Mouse (Mus musculus): ENCODE results near the gene Banf1. TPM values are rescaled to one million over a fixed set of nuclear protein-coding genes. Genes with fewer than 3 reads are reported as not detected.

The Banf1 gene
- total RNA-seq, 1 experiment from 2014 or later: 17.9 TPM

- ATAC-seq (ENCODE audit: extremely low read depth, insufficient number of reproducible peaks, low FRiP score, poor library complexity, severe bottlenecking): peak; percentile 56; the same call in 1 of the 2 replicates
Observed at GRCm38 (mm10) chr19:5337975-5338374, 29.0 kb downstream of the Banf1 start.

- ATAC-seq (ENCODE audit: extremely low read depth, insufficient number of reproducible peaks, low FRiP score, poor library complexity, severe bottlenecking): no peak
Observed at GRCm38 (mm10) chr19:5335441-5335840, 31.5 kb downstream of the Banf1 start, which contains the start of gene Catsper1. Gene Catsper1, plus strand, starts transcription at chr19:5335741.

GRCm38 (mm10) chr19:5334741-5335140 is 32.2 kb downstream of the Banf1 start:
- no peak for ATAC-seq (ENCODE audit: extremely low read depth, insufficient number of reproducible peaks, low FRiP score, poor library complexity, severe bottlenecking)

GRCm38 (mm10) chr19:5327970-5328369 is 39.0 kb downstream of the Banf1 start:
- ATAC-seq (ENCODE audit: extremely low read depth, insufficient number of reproducible peaks, low FRiP score, poor library complexity, severe bottlenecking): no peak

GRCm38 (mm10) chr19:5323801-5324200 is 43.2 kb downstream of the Banf1 start:
- ATAC-seq (ENCODE audit: extremely low read depth, insufficient number of reproducible peaks, low FRiP score, poor library complexity, severe bottlenecking): no peak

Other genes with a start within 250 kb of the Banf1 start
- gene Klc2, start 248.6 kb downstream of the Banf1 start, total RNA-seq (2017): 16.7 and 18.7 TPM in 2 replicates
- 50.5 and 54.0 TPM in 2 replicates for gene Pacs1, start 94.0 kb downstream of the Banf1 start, total RNA-seq (2017)
- gene Sf3b2, start 71.7 kb downstream of the Banf1 start, total RNA-seq (2017): 273 and 288 TPM in 2 replicates
- not detected in 2 replicates for gene Gal3st3, start 68.8 kb downstream of the Banf1 start, total RNA-seq (2017)
- gene Catsper1, start 31.4 kb downstream of the Banf1 start, total RNA-seq (2017): not detected in 2 replicates
- gene Cst6, start 17.6 kb downstream of the Banf1 start, total RNA-seq (2017): 1.4 TPM in 1 of 2 replicates, not detected in the other
- 31.6 and 36.8 TPM in 2 replicates for gene Eif1ad, start 427 bp downstream of the Banf1 start, total RNA-seq (2017)
- gene Sart1, start 21.5 kb upstream of the Banf1 start, total RNA-seq (2017): 135 and 147 TPM in 2 replicates
- 1.5 TPM in 1 of 2 replicates, not detected in the other for gene Tsga10ip, start 35.4 kb upstream of the Banf1 start, total RNA-seq (2017)
- gene Drap1, start 57.8 kb upstream of the Banf1 start, total RNA-seq (2017): 91.6 and 100 TPM in 2 replicates
- gene AI837181, start 58.0 kb upstream of the Banf1 start, total RNA-seq (2017): 21.1 and 22.2 TPM in 2 replicates
- not detected in 2 replicates for gene Fosl1, start 80.4 kb upstream of the Banf1 start, total RNA-seq (2017)
- gene Ccdc85b, start 90.7 kb upstream of the Banf1 start, total RNA-seq (2017): 2.3 and 2.8 TPM in 2 replicates
- gene Fibp, start 93.4 kb upstream of the Banf1 start, total RNA-seq (2017): 133 and 137 TPM in 2 replicates
- 11.1 and 11.2 TPM in 2 replicates for gene Ctsw, start 101.3 kb upstream of the Banf1 start, total RNA-seq (2017)
- gene Efemp2, start 106.8 kb upstream of the Banf1 start, total RNA-seq (2017): 0.70 TPM in 1 of 2 replicates, not detected in the other
- gene Mus81, start 121.2 kb upstream of the Banf1 start, total RNA-seq (2017): 19.0 and 22.0 TPM in 2 replicates
- 1,009 and 1,084 TPM in 2 replicates for gene Cfl1, start 123.3 kb upstream of the Banf1 start, total RNA-seq (2017)
- gene 1700020D05Rik, start 136.6 kb upstream of the Banf1 start, total RNA-seq (2017): 0.86 and 5.0 TPM in 2 replicates
- gene Snx32, start 143.4 kb upstream of the Banf1 start, total RNA-seq (2017): 7.4 and 11.3 TPM in 2 replicates
- gene Ovol1, start 193.5 kb upstream of the Banf1 start, total RNA-seq (2017): 0.23 and 0.25 TPM in 2 replicates
- gene Ap5b1, start 200.9 kb upstream of the Banf1 start, total RNA-seq (2017): 14.6 and 18.0 TPM in 2 replicates
- 50.5 and 64.0 TPM in 2 replicates for gene Rnaseh2c, start 234.7 kb upstream of the Banf1 start, total RNA-seq (2017)
- 77.8 and 89.0 TPM in 2 replicates for gene Kat5, start 243.1 kb upstream of the Banf1 start, total RNA-seq (2017)